Mouse (Mus musculus) forebrain, embryonic 10.5 days (tissue): Measurements from ENCODE around the gene Pacsin3. TPM values are rescaled to one million over a fixed set of nuclear protein-coding genes. Genes with fewer than 3 reads are reported as not detected.

Experiments
- polyA plus RNA-seq: library from polyadenylated mRNA; unstranded; fragments of >200 nt; fragmentation: Nextera tagmentation; extraction: Ambion mirVana; gene quantifications from 2 replicates; pipeline ENCODE4 v1.2.1, GENCODE M21; 2016

Pacsin3 gene
- polyA plus RNA-seq, 1 experiment from 2014 or later = 40.1 TPM

Other genes with a start within 250 kb of the Pacsin3 start
- gene Rapsn, start 220.3 kb upstream of the Pacsin3 start, polyA plus RNA-seq = 4.9 and 5.2 TPM in 2 replicates
- gene Psmc3, start 201.9 kb upstream of the Pacsin3 start, polyA plus RNA-seq = 361 TPM in 2 replicates
- 17.8 and 17.9 TPM in 2 replicates for gene Slc39a13, start 185.5 kb upstream of the Pacsin3 start, polyA plus RNA-seq
- gene Spi1, start 173.6 kb upstream of the Pacsin3 start, polyA plus RNA-seq = 2.8 and 3.1 TPM in 2 replicates
- gene Mybpc3, start 137.8 kb upstream of the Pacsin3 start, polyA plus RNA-seq = not detected in 2 replicates
- 14.5 and 17.8 TPM in 2 replicates for gene Madd, start 72.1 kb upstream of the Pacsin3 start, polyA plus RNA-seq
- gene Nr1h3, start 53.1 kb upstream of the Pacsin3 start, polyA plus RNA-seq = 1.4 and 2.5 TPM in 2 replicates
- gene Acp2, start 53.1 kb upstream of the Pacsin3 start, polyA plus RNA-seq = 25.4 and 27.7 TPM in 2 replicates
- gene Ddb2, start 19.0 kb upstream of the Pacsin3 start, polyA plus RNA-seq = 9.3 and 10.6 TPM in 2 replicates
- 97.5 and 99.0 TPM in 2 replicates for gene Arfgap2, start 9.0 kb downstream of the Pacsin3 start, polyA plus RNA-seq
- 95.7 and 100 TPM in 2 replicates for gene 1110051M20Rik, start 188.8 kb downstream of the Pacsin3 start, polyA plus RNA-seq
- 10.6 and 11.3 TPM in 2 replicates for gene Lrp4, start 201.6 kb downstream of the Pacsin3 start, polyA plus RNA-seq